Mouse (Mus musculus) effector memory CD4-positive, alpha-beta T cell, adult 5 months (primary cell): ENCODE data around the gene Amdhd2. TPM values are rescaled to one million over a fixed set of nuclear protein-coding genes. Genes with fewer than 3 reads are reported as not detected.

Experiments
- polyA plus RNA-seq: library from polyadenylated mRNA; unstranded; fragments of 100-300 nt; shearing (Covaris generic); gene quantifications from one replicate; pipeline ENCODE4 v1.2.1, GENCODE M21; 2017

Amdhd2 gene
- 18.6 TPM for polyA plus RNA-seq

GRCm38 (mm10) chr17:24163176-24163962 lies at the start of gene Amdhd2:
Amdhd2 (minus strand) TSS chr17:24163766.

GRCm38 (mm10) chr17:24209043-24209915 lies 45.7 kb upstream of the Amdhd2 start, which contains the start of gene Ntn3:
Ntn3 (minus strand) TSS chr17:24209531.

GRCm38 (mm10) chr17:24205284-24205888 lies 41.8 kb upstream of the Amdhd2 start, which contains the start of gene Tbc1d24:
Tbc1d24 (minus strand) TSS chr17:24205562.

GRCm38 (mm10) chr17:24169317-24170065 lies 5.9 kb upstream of the Amdhd2 start, which contains the start of gene Atp6v0c:
Atp6v0c (minus strand) TSS chr17:24169702.

GRCm38 (mm10) chr17:24150824-24151223 lies 12.7 kb downstream of the Amdhd2 start, which contains the start of gene Pdpk1:
Pdpk1 (minus strand) TSS chr17:24150924.

Other genes with a start within 250 kb of the Amdhd2 start
- gene Dcpp3, start 246.3 kb downstream of the Amdhd2 start, polyA plus RNA-seq = not detected
- gene Sbp, start 222.1 kb downstream of the Amdhd2 start, polyA plus RNA-seq = not detected
- gene Sbpl, start 208.5 kb downstream of the Amdhd2 start, polyA plus RNA-seq = not detected
- gene Prss30, start 183.2 kb downstream of the Amdhd2 start, polyA plus RNA-seq = 1.9 TPM
- gene Prss22, start 165.7 kb downstream of the Amdhd2 start, polyA plus RNA-seq = not detected
- gene Prss27, start 125.6 kb downstream of the Amdhd2 start, polyA plus RNA-seq = not detected
- 22.5 TPM for gene Kctd5, start 90.3 kb downstream of the Amdhd2 start, polyA plus RNA-seq
- 63.9 TPM for gene Pdpk1, start 12.8 kb downstream of the Amdhd2 start, polyA plus RNA-seq
- 449 TPM for gene Atp6v0c, start 5.9 kb upstream of the Amdhd2 start, polyA plus RNA-seq
- 1.1 TPM for gene Tbc1d24, start 41.8 kb upstream of the Amdhd2 start, polyA plus RNA-seq
- gene Ntn3, start 45.8 kb upstream of the Amdhd2 start, polyA plus RNA-seq = not detected
- 0.85 TPM for gene Tedc2, start 57.1 kb upstream of the Amdhd2 start, polyA plus RNA-seq
- 1.8 TPM for gene Ccnf, start 87.7 kb upstream of the Amdhd2 start, polyA plus RNA-seq
- gene Abca17, start 187.3 kb upstream of the Amdhd2 start, polyA plus RNA-seq = 0.19 TPM
- gene Abca3, start 188.2 kb upstream of the Amdhd2 start, polyA plus RNA-seq = 24.7 TPM